8 mouse cellular contexts compared by ENCODE assay signal in genomic region chr11:60729217-60729641, GRCm38 (mm10). TPM values are rescaled to one million over a fixed set of nuclear protein-coding genes. Genes with fewer than 3 reads are reported as not detected.
A peak's percentile ranks its signal among the peaks of the same experiment; 100 is the strongest.
DNase-seq lines count a peak whose midpoint lies in the region; ATAC-seq and TF ChIP-seq lines count a peak whose summit lies in the region.

No protein-coding gene starts in this region.

- 70% methylated on average over 6 of the region's 6 CpGs for WGBS in liver, embryonic 15.5 days (ENCODE audit: insufficient replicate concordance)
- 61% methylated on average over 6 of the region's 6 CpGs for WGBS in stomach, postnatal 0 days

- ATAC-seq in liver, embryonic 15.5 days (ENCODE audit: insufficient read depth): no peak
- no peak for ATAC-seq in stomach, postnatal 0 days (ENCODE audit: low FRiP score, low TSS enrichment)
- no peak for ATAC-seq in erythroid progenitor cell, adult 5-6 weeks (replicated peaks; ENCODE audit: low FRiP score, poor library complexity, severe bottlenecking)

- peak overlapping the region; percentile 97 for H3K27ac ChIP-seq in gastrocnemius, adult 2 months
- peak overlapping the region; percentile 80; the same call in 1 of the 2 replicates for H3K27ac ChIP-seq in liver, embryonic 15.5 days (replicated peaks)
- peak overlapping the region; percentile 92; the same call in 1 of the 2 replicates for H3K27ac ChIP-seq in stomach, postnatal 0 days (replicated peaks)

- H3K9ac ChIP-seq in liver, embryonic 15.5 days: peak overlapping the region; percentile 35; the same call in 1 of the 2 replicates
- H3K9ac ChIP-seq in stomach, postnatal 0 days (ENCODE audit: low read length): no peak overlapping the region

- intact Hi-C loops in gastrocnemius, adult 2 months (cut with DNase I): loop anchor here (2.0 kb wide), 3 partner anchors 48 to 204 kb away; partner anchors contain the start of genes Map2k3, Smcr8, Tmem11 and Top3a
- intact Hi-C loops in heart, postnatal 10 days (cut with DNase I): no loop called here

- no peak for TF ChIP-seq EP300 in stomach, postnatal 0 days (optimal IDR thresholded peaks at IDR 0.05)

- TF ChIP-seq CTCF in gastrocnemius, adult 2 months (IDR thresholded peaks at IDR 0.05): no peak
- TF ChIP-seq CTCF in stomach, postnatal 0 days (IDR thresholded peaks at IDR 0.05; ENCODE audit: low read depth): no peak

- peaks cover 40% of the 10 kb centered on the region for H3K4me1 ChIP-seq in liver, embryonic 15.5 days (replicated peaks)
- no peaks in the 10 kb centered on the region; the same call in 1 of the 2 replicates for H3K4me1 ChIP-seq in stomach, postnatal 0 days (replicated peaks; ENCODE audit: control insufficient read depth, insufficient read depth)

- H3K4me2 ChIP-seq in liver, embryonic 15.5 days: peak overlapping the region; percentile 86
- H3K4me2 ChIP-seq in stomach, postnatal 0 days (replicated peaks; ENCODE audit: low read depth): peak overlapping the region; percentile 71

- DNase-seq in gastrocnemius, adult 2 months: peak; percentile 81
- no peak for DNase-seq in gastrocnemius, postnatal 4 days (ENCODE audit: low spot score in 2 of 2)
- DNase-seq in adrenal gland, postnatal 36 days: peak; percentile 64 to 75
- peak; percentile 28 to 31 for DNase-seq in heart, postnatal 10 days
- no peak for DNase-seq in stomach, postnatal 0 days (ENCODE audit: low spot score)
- DNase-seq in retina, postnatal 1 day: no peak

- H3K9me3 ChIP-seq in liver, embryonic 15.5 days (replicated peaks): no peaks in the 10 kb centered on the region
- H3K9me3 ChIP-seq in stomach, postnatal 0 days (ENCODE audit: control insufficient read depth, low read length): no peaks in the 10 kb centered on the region

- H3K36me3 ChIP-seq in liver, embryonic 15.5 days (replicated peaks): peaks cover 10% of the 10 kb centered on the region; the same call in 1 of the 2 replicates
- H3K36me3 ChIP-seq in stomach, postnatal 0 days (ENCODE audit: control insufficient read depth, insufficient read depth, low read length): peaks cover 8% of the 10 kb centered on the region

- H3K4me3 ChIP-seq in gastrocnemius, adult 2 months: peak overlapping the region; percentile 79
- H3K4me3 ChIP-seq in liver, embryonic 15.5 days (replicated peaks): peak overlapping the region; percentile 91
- 0 out of 2 replicates have a peak overlapping the region, but pooled peaks have one; percentile 85 for H3K4me3 ChIP-seq in stomach, postnatal 0 days (ENCODE audit: low read depth, low read length)

- H3K27me3 ChIP-seq in liver, embryonic 15.5 days: no peaks in the 10 kb centered on the region
- H3K27me3 ChIP-seq in stomach, postnatal 0 days (ENCODE audit: control insufficient read depth, insufficient read depth, low read length): no peaks in the 10 kb centered on the region

RNA-seq across cellular contexts. Expression of gene Mief2, which starts 1.0 kb away (rescaled TPM):
- 10 to 100 TPM; 61.9 to 91.0 TPM for total RNA-seq in gastrocnemius, adult 2 months (2021)
- total RNA-seq in gastrocnemius, postnatal 4 days (2021): 10 to 100 TPM; 70.6 to 76.5 TPM
- 10 to 100 TPM; 27.7 to 38.1 TPM for total RNA-seq in adrenal gland, postnatal 36 days (2021)
- 10 to 100 TPM; 24.2 to 26.6 TPM for total RNA-seq in heart, postnatal 10 days (2021)
- 2.5 and 2.8 TPM in 2 replicates for polyA plus RNA-seq in liver, embryonic 15.5 days (2015; fragmentation: Nextera tagmentation; extraction: Ambion mirVana)
- 8.5 and 9.8 TPM in 2 replicates for polyA plus RNA-seq in stomach, postnatal 0 days (2015; fragmentation: Nextera tagmentation; extraction: Ambion mirVana)
- total RNA-seq in erythroid progenitor cell, adult 5-6 weeks (2015; ENCODE audit: low replicate concordance): 0.42 TPM in 1 of 2 replicates, not detected in the other
- 0.39 TPM in 1 of 2 replicates, not detected in the other for total RNA-seq in erythroid progenitor cell, adult 5-6 weeks (2017; ENCODE audit: low replicate concordance)

RNA-seq across cellular contexts. Expression of gene Flii, which starts 2.2 kb away (rescaled TPM):
- 100 to 1,000 TPM in 1 of 2 experiments, 10 to 100 TPM in 1; 96.1 to 103 TPM for total RNA-seq in gastrocnemius, adult 2 months (2021)
- 100 to 1,000 TPM; 104 to 113 TPM for total RNA-seq in gastrocnemius, postnatal 4 days (2021)
- total RNA-seq in adrenal gland, postnatal 36 days (2021): 100 to 1,000 TPM; 137 to 162 TPM
- 100 to 1,000 TPM; 106 to 117 TPM for total RNA-seq in heart, postnatal 10 days (2021)
- 27.8 and 29.1 TPM in 2 replicates for polyA plus RNA-seq in liver, embryonic 15.5 days (2015; fragmentation: Nextera tagmentation; extraction: Ambion mirVana)
- polyA plus RNA-seq in stomach, postnatal 0 days (2015; fragmentation: Nextera tagmentation; extraction: Ambion mirVana): 51.1 and 54.1 TPM in 2 replicates
- 39.8 and 50.5 TPM in 2 replicates for total RNA-seq in erythroid progenitor cell, adult 5-6 weeks (2015; ENCODE audit: low replicate concordance)
- 28.5 and 31.8 TPM in 2 replicates for total RNA-seq in erythroid progenitor cell, adult 5-6 weeks (2017; ENCODE audit: low replicate concordance)

RNA-seq across cellular contexts. Expression of gene Llgl1, which starts 29.7 kb away (rescaled TPM):
- total RNA-seq in gastrocnemius, adult 2 months (2021): 1 to 10 TPM; 9.0 to 9.5 TPM
- total RNA-seq in gastrocnemius, postnatal 4 days (2021): 10 to 100 TPM; 29.7 to 32.0 TPM
- 10 to 100 TPM; 23.6 to 24.7 TPM for total RNA-seq in adrenal gland, postnatal 36 days (2021)
- total RNA-seq in heart, postnatal 10 days (2021): 10 to 100 TPM; 23.8 to 25.2 TPM
- 13.0 and 14.5 TPM in 2 replicates for polyA plus RNA-seq in liver, embryonic 15.5 days (2015; fragmentation: Nextera tagmentation; extraction: Ambion mirVana)
- 13.6 and 14.4 TPM in 2 replicates for polyA plus RNA-seq in stomach, postnatal 0 days (2015; fragmentation: Nextera tagmentation; extraction: Ambion mirVana)
- 5.4 and 19.1 TPM in 2 replicates for total RNA-seq in erythroid progenitor cell, adult 5-6 weeks (2015; ENCODE audit: low replicate concordance)
- total RNA-seq in erythroid progenitor cell, adult 5-6 weeks (2017; ENCODE audit: low replicate concordance): 6.9 and 9.2 TPM in 2 replicates

RNA-seq across cellular contexts. Expression of gene Top3a, which starts 47.9 kb away (rescaled TPM):
- 1 to 10 TPM; 4.5 to 4.7 TPM for total RNA-seq in gastrocnemius, adult 2 months (2021)
- 10 to 100 TPM in 1 of 2 experiments, 1 to 10 TPM in 1; 9.4 to 10.6 TPM for total RNA-seq in gastrocnemius, postnatal 4 days (2021)
- total RNA-seq in adrenal gland, postnatal 36 days (2021): 10 to 100 TPM in 1 of 2 experiments, 1 to 10 TPM in 1; 6.5 to 10.7 TPM
- 1 to 10 TPM; 5.3 to 6.3 TPM for total RNA-seq in heart, postnatal 10 days (2021)
- 5.9 TPM in 2 replicates for polyA plus RNA-seq in liver, embryonic 15.5 days (2015; fragmentation: Nextera tagmentation; extraction: Ambion mirVana)
- polyA plus RNA-seq in stomach, postnatal 0 days (2015; fragmentation: Nextera tagmentation; extraction: Ambion mirVana): 4.3 and 4.7 TPM in 2 replicates
- total RNA-seq in erythroid progenitor cell, adult 5-6 weeks (2015; ENCODE audit: low replicate concordance): 8.4 and 10.8 TPM in 2 replicates
- 8.5 and 15.1 TPM in 2 replicates for total RNA-seq in erythroid progenitor cell, adult 5-6 weeks (2017; ENCODE audit: low replicate concordance)

RNA-seq across cellular contexts. Expression of gene Smcr8, which starts 48.1 kb away (rescaled TPM):
- total RNA-seq in gastrocnemius, adult 2 months (2021): 10 to 100 TPM; 19.8 to 20.1 TPM
- 10 to 100 TPM; 15.9 to 18.0 TPM for total RNA-seq in gastrocnemius, postnatal 4 days (2021)
- 10 to 100 TPM; 23.7 to 24.9 TPM for total RNA-seq in adrenal gland, postnatal 36 days (2021)
- total RNA-seq in heart, postnatal 10 days (2021): 10 to 100 TPM; 16.1 to 16.6 TPM
- polyA plus RNA-seq in liver, embryonic 15.5 days (2015; fragmentation: Nextera tagmentation; extraction: Ambion mirVana): 2.6 and 3.2 TPM in 2 replicates
- polyA plus RNA-seq in stomach, postnatal 0 days (2015; fragmentation: Nextera tagmentation; extraction: Ambion mirVana): 1.7 and 1.9 TPM in 2 replicates
- 13.0 and 24.1 TPM in 2 replicates for total RNA-seq in erythroid progenitor cell, adult 5-6 weeks (2015; ENCODE audit: low replicate concordance)
- total RNA-seq in erythroid progenitor cell, adult 5-6 weeks (2017; ENCODE audit: low replicate concordance): 12.9 and 13.9 TPM in 2 replicates

Comparison
In these comparisons a context has a peak if more than half of its experiments do, and no peak if none do; other contexts are left out.
1. DNase-seq: peak in gastrocnemius, adult 2 months (single experiment), adrenal gland, postnatal 36 days (2 of 2) and heart, postnatal 10 days (2 of 2); none in gastrocnemius, postnatal 4 days (0 of 2), stomach, postnatal 0 days (single experiment) and retina, postnatal 1 day (single experiment).
2. RNA of gene Mief2, which starts 1.0 kb away (total RNA-seq): 61.9 to 91.0 TPM in gastrocnemius, adult 2 months, 70.6 to 76.5 TPM in gastrocnemius, postnatal 4 days, 27.7 to 38.1 TPM in adrenal gland, postnatal 36 days and 24.2 to 26.6 TPM in heart, postnatal 10 days; 0.39 to 0.42 TPM in erythroid progenitor cell, adult 5-6 weeks; every median in the first group is over 10 times any median in the second.
3. Peak in every context shown above with its lines, with median percentiles within 50 percentile points of each other: H3K27ac ChIP-seq and H3K4me3 ChIP-seq.